In genomic region chr8:92846684-92847083, GRCm38 (mm10) we compare ENCODE assay signal across 8 mouse cellular contexts. TPM values are rescaled to one million over a fixed set of nuclear protein-coding genes. Genes with fewer than 3 reads are reported as not detected.
DNase-seq lines count a peak whose midpoint lies in the region; ATAC-seq and TF ChIP-seq lines count a peak whose summit lies in the region.

No protein-coding gene starts in this region.

- peaks cover 12% of the 10 kb centered on the region for H3K4me1 ChIP-seq in lung, embryonic 14.5 days (ENCODE audit: insufficient read depth)
- peaks cover 21% of the 10 kb centered on the region; the same call in 1 of the 2 replicates for H3K4me1 ChIP-seq in hindbrain, embryonic 14.5 days (replicated peaks; ENCODE audit: control insufficient read depth, insufficient read depth, low read length)

- H3K27me3 ChIP-seq in lung, embryonic 14.5 days (ENCODE audit: insufficient read depth, low read length) = no peaks in the 10 kb centered on the region
- no peaks in the 10 kb centered on the region for H3K27me3 ChIP-seq in hindbrain, embryonic 14.5 days (ENCODE audit: control insufficient read depth, insufficient read depth, low read length)
- H3K27me3 ChIP-seq in myocyte (ENCODE audit: control insufficient read depth, insufficient read depth, insufficient read length) = no peaks in the 10 kb centered on the region

- no peak for TF ChIP-seq POLR2A in myocyte (IDR thresholded peaks at IDR 0.05; ENCODE audit: insufficient read length, low read depth)

- H3K4me3 ChIP-seq in lung, embryonic 14.5 days (ENCODE audit: low read depth, low read length) = no peak overlapping the region
- no peak overlapping the region for H3K4me3 ChIP-seq in hindbrain, embryonic 14.5 days (replicated peaks; ENCODE audit: low read length)
- no peak overlapping the region for H3K4me3 ChIP-seq in myocyte

- H3K79me2 ChIP-seq in myocyte (ENCODE audit: control insufficient read depth, insufficient read depth) = no peaks in the 10 kb centered on the region

- no peaks in the 10 kb centered on the region for H3K9me3 ChIP-seq in lung, embryonic 14.5 days (ENCODE audit: low read depth, low read length)
- H3K9me3 ChIP-seq in hindbrain, embryonic 14.5 days (ENCODE audit: control insufficient read depth, low read length) = no peaks in the 10 kb centered on the region

- peak; percentile 39 for ATAC-seq in lung, embryonic 14.5 days (ENCODE audit: insufficient read depth)
- ATAC-seq in hindbrain, embryonic 14.5 days (ENCODE audit: low FRiP score) = peak; percentile 37; the same call in 1 of the 2 replicates

- peak; percentile 58 for DNase-seq in lung, embryonic 14.5 days
- DNase-seq in lung, postnatal 25 days (ENCODE audit: low spot score) = no peak
- DNase-seq in fibroblast of lung, adult 2 months (ENCODE audit: low read depth) = peak; percentile 77
- no peak for DNase-seq in hindbrain, embryonic 14.5 days (ENCODE audit: low spot score)
- no peak for DNase-seq in urinary bladder, adult 2 months (ENCODE audit: low spot score)
- DNase-seq in spleen, postnatal 14 days (ENCODE audit: low spot score in 2 of 2) = no peak
- DNase-seq in cerebellum, adult 11 months = no peak

- no peak overlapping the region for H3ac ChIP-seq in myocyte (ENCODE audit: control insufficient read depth, insufficient read length)

- 0 out of 2 replicates have a peak overlapping the region, but pooled peaks have one; percentile 8 for H3K9ac ChIP-seq in lung, embryonic 14.5 days
- no peak overlapping the region for H3K9ac ChIP-seq in hindbrain, embryonic 14.5 days

- H3K4me2 ChIP-seq in lung, embryonic 14.5 days = peak overlapping the region; percentile 39; the same call in 1 of the 2 replicates
- H3K4me2 ChIP-seq in hindbrain, embryonic 14.5 days (replicated peaks) = 0 out of 2 replicates have a peak overlapping the region, but pooled peaks have one; percentile 8
- peak overlapping the region; percentile 63 for H3K4me2 ChIP-seq in myocyte (ENCODE audit: low read depth)

- peaks cover 58% of the 10 kb centered on the region for H3K36me3 ChIP-seq in lung, embryonic 14.5 days (ENCODE audit: insufficient read depth)
- no peaks in the 10 kb centered on the region for H3K36me3 ChIP-seq in hindbrain, embryonic 14.5 days (replicated peaks; ENCODE audit: control insufficient read depth, insufficient read depth)
- H3K36me3 ChIP-seq in myocyte (ENCODE audit: control insufficient read depth, insufficient read depth) = no peaks in the 10 kb centered on the region

- TF ChIP-seq CTCF in lung, embryonic 14.5 days (IDR thresholded peaks at IDR 0.05; ENCODE audit: low read depth) = no peak

- peak overlapping the region; percentile 43 for H3K27ac ChIP-seq in lung, embryonic 14.5 days (ENCODE audit: low read depth)
- peak overlapping the region; percentile 21; the same call in 1 of the 2 replicates for H3K27ac ChIP-seq in hindbrain, embryonic 14.5 days

- 23% methylated on average over 3 of the region's 3 CpGs for WGBS in lung, embryonic 14.5 days
- 25% methylated on average over 3 of the region's 3 CpGs for whole genome bisulfite sequencing in hindbrain, embryonic 14.5 days

TF ChIP-seq in myocyte, 11 proteins besides CTCF, POLR2A, EP300 and RAD21:
- no peak for TF ChIP-seq REST (IDR thresholded peaks at IDR 0.05; ENCODE audit: insufficient read depth, insufficient read length)
- TF ChIP-seq SRF (IDR thresholded peaks at IDR 0.05; ENCODE audit: control insufficient read depth, insufficient read length, low read depth) = no peak
- no peak for TF ChIP-seq CEBPB (IDR thresholded peaks at IDR 0.05; ENCODE audit: insufficient read depth, poor library complexity, severe bottlenecking)
- TF ChIP-seq POLR2AphosphoS2 (IDR thresholded peaks at IDR 0.05; ENCODE audit: insufficient read length, low read depth) = peak; percentile 18
- TF ChIP-seq E2F4 (IDR thresholded peaks at IDR 0.05; ENCODE audit: insufficient read depth) = no peak
- TF ChIP-seq MAX (IDR thresholded peaks at IDR 0.05; ENCODE audit: low read depth) = no peak
- no peak for TF ChIP-seq MYOG (IDR thresholded peaks at IDR 0.05; ENCODE audit: control insufficient read depth in 1 of 3, insufficient read depth in 1 of 3, insufficient read length in 2 of 3, low read depth in 2 of 3)

RNA-seq across cellular contexts. Expression of gene Lpcat2, which starts 8.5 kb away (rescaled TPM):
- 7.8 and 8.0 TPM in 2 replicates for polyA plus RNA-seq in lung, embryonic 14.5 days (2014; fragmentation: Nextera tagmentation; extraction: Ambion mirVana)
- polyA plus RNA-seq in hindbrain, embryonic 14.5 days (2014; fragmentation: Nextera tagmentation; extraction: Ambion mirVana) = 10.2 and 11.8 TPM in 2 replicates
- 0.08 TPM for polyA plus RNA-seq in myocyte (2012; fragmentation: generic; extraction: Trizol)
- polyA plus RNA-seq in urinary bladder, adult 2 months (2012; rRNA removed) = 7.0 and 8.4 TPM in 2 replicates

RNA-seq across cellular contexts. Expression of gene Mmp2, which starts 19.6 kb away (rescaled TPM):
- 268 and 283 TPM in 2 replicates for polyA plus RNA-seq in lung, embryonic 14.5 days (2014; fragmentation: Nextera tagmentation; extraction: Ambion mirVana)
- 33.8 and 35.9 TPM in 2 replicates for polyA plus RNA-seq in hindbrain, embryonic 14.5 days (2014; fragmentation: Nextera tagmentation; extraction: Ambion mirVana)
- 78.8 TPM for polyA plus RNA-seq in myocyte (2012; fragmentation: generic; extraction: Trizol)
- polyA plus RNA-seq in urinary bladder, adult 2 months (2012; rRNA removed) = 311 and 318 TPM in 2 replicates

RNA-seq across cellular contexts. Expression of gene Capns2, which starts 54.5 kb away (rescaled TPM):
- polyA plus RNA-seq in lung, embryonic 14.5 days (2014; fragmentation: Nextera tagmentation; extraction: Ambion mirVana) = 0.26 and 1.2 TPM in 2 replicates
- polyA plus RNA-seq in hindbrain, embryonic 14.5 days (2014; fragmentation: Nextera tagmentation; extraction: Ambion mirVana) = 0.27 and 0.86 TPM in 2 replicates
- 0.04 TPM for polyA plus RNA-seq in myocyte (2012; fragmentation: generic; extraction: Trizol)
- 1.1 and 1.5 TPM in 2 replicates for polyA plus RNA-seq in urinary bladder, adult 2 months (2012; rRNA removed)

Comparison
In these comparisons a context has a peak if more than half of its experiments do, and no peak if none do; other contexts are left out.
1. DNase-seq: peak in lung, embryonic 14.5 days (single experiment) and fibroblast of lung, adult 2 months (single experiment); none in lung, postnatal 25 days (single experiment), hindbrain, embryonic 14.5 days (single experiment), urinary bladder, adult 2 months (single experiment), spleen, postnatal 14 days (0 of 2) and cerebellum, adult 11 months (single experiment).
2. H3K4me2 ChIP-seq: peak in every context shown above with its lines; median percentile 63 in myocyte; 39 in lung, embryonic 14.5 days; 8 in hindbrain, embryonic 14.5 days.